ENCODE assay signal across 17 mouse cellular contexts in genomic region chr3:59097421-59097820, GRCm38 (mm10). TPM values are rescaled to one million over a fixed set of nuclear protein-coding genes. Genes with fewer than 3 reads are reported as not detected.
DNase-seq lines count a peak whose midpoint lies in the region; ATAC-seq lines count a peak whose summit lies in the region.
"Had no signal": no experiment of that assay in that cellular context is flagged by ENCODE, and none has a peak within 500 bp of the region (broad histone marks: within the 10 kb centered on the region; RNA-seq: fewer than 3 reads in every experiment).

No protein-coding gene starts in this region.

- H3K9ac ChIP-seq in heart, embryonic 13.5 days: no peak overlapping the region
- no peak overlapping the region for H3K9ac ChIP-seq in liver, embryonic 11.5 days (ENCODE audit: low read depth, low read length)
- H3K9ac ChIP-seq: embryonic facial prominence, embryonic 12.5 days; forebrain, embryonic 15.5 days; hindbrain, embryonic 14.5 days; midbrain, embryonic 13.5 days had no signal

- ATAC-seq in heart, embryonic 13.5 days (ENCODE audit: extremely low read depth, insufficient number of reproducible peaks, low FRiP score, low TSS enrichment): no peak
- ATAC-seq in liver, embryonic 11.5 days (replicated peaks; ENCODE audit: low FRiP score): 0 out of 2 replicates have a peak, but pooled peaks have one; percentile 34
- peak; percentile 25; the same call in 1 of the 2 replicates for ATAC-seq in megakaryocyte, adult 5-6 weeks (ENCODE audit: poor library complexity, severe bottlenecking)
- ATAC-seq: forebrain, embryonic 15.5 days; intestine, embryonic 16.5 days; midbrain, embryonic 13.5 days had no signal

- no peak overlapping the region for H3K4me3 ChIP-seq in heart, embryonic 13.5 days
- no peak overlapping the region for H3K4me3 ChIP-seq in liver, embryonic 11.5 days (ENCODE audit: low read depth, low read length)
- H3K4me3 ChIP-seq: embryonic facial prominence, embryonic 12.5 days; forebrain, embryonic 15.5 days; limb, embryonic 10.5 days; midbrain, embryonic 13.5 days had no signal

- H3K36me3 ChIP-seq in heart, embryonic 13.5 days: peaks cover 4% of the 10 kb centered on the region
- H3K36me3 ChIP-seq in liver, embryonic 11.5 days (ENCODE audit: control insufficient read depth, insufficient read depth, low read length): no peaks in the 10 kb centered on the region
- H3K36me3 ChIP-seq: embryonic facial prominence, embryonic 12.5 days; forebrain, embryonic 15.5 days; limb, embryonic 10.5 days; midbrain, embryonic 13.5 days had no signal

- H3K4me2 ChIP-seq in heart, embryonic 13.5 days: no peak overlapping the region
- no peak overlapping the region for H3K4me2 ChIP-seq in liver, embryonic 11.5 days
- H3K4me2 ChIP-seq: embryonic facial prominence, embryonic 12.5 days; forebrain, embryonic 15.5 days; hindbrain, embryonic 14.5 days; midbrain, embryonic 13.5 days had no signal

- no peaks in the 10 kb centered on the region for H3K9me3 ChIP-seq in heart, embryonic 13.5 days
- H3K9me3 ChIP-seq in liver, embryonic 11.5 days (ENCODE audit: control insufficient read depth, low read length): no peaks in the 10 kb centered on the region
- H3K9me3 ChIP-seq: embryonic facial prominence, embryonic 12.5 days; forebrain, embryonic 15.5 days; limb, embryonic 10.5 days; midbrain, embryonic 13.5 days had no signal

- 44% methylated on average over 6 of the region's 6 CpGs for WGBS in heart, embryonic 13.5 days
- WGBS in liver, embryonic 11.5 days: 65% methylated on average over 6 of the region's 6 CpGs

- 0 out of 2 replicates have a peak overlapping the region, but pooled peaks have one; percentile 24 for H3K27ac ChIP-seq in heart, embryonic 13.5 days (replicated peaks)
- H3K27ac ChIP-seq in liver, embryonic 11.5 days (ENCODE audit: low read depth, low read length): no peak overlapping the region
- H3K27ac ChIP-seq: embryonic facial prominence, embryonic 12.5 days; forebrain, embryonic 15.5 days; hindbrain, embryonic 14.5 days; limb, embryonic 10.5 days; macrophage; midbrain, embryonic 13.5 days had no signal

- H3K27me3 ChIP-seq in heart, embryonic 13.5 days (replicated peaks): no peaks in the 10 kb centered on the region
- no peaks in the 10 kb centered on the region for H3K27me3 ChIP-seq in liver, embryonic 11.5 days (replicated peaks; ENCODE audit: control insufficient read depth, insufficient read depth, low read length)
- H3K27me3 ChIP-seq: embryonic facial prominence, embryonic 12.5 days; forebrain, embryonic 15.5 days; midbrain, embryonic 13.5 days had no signal

- DNase-seq in heart, adult 18-20 months: no peak
- DNase-seq in Muller cell, postnatal 12 days (ENCODE audit: inconsistent ontology term): peak; percentile 57
- no peak for DNase-seq in liver, embryonic 11.5 days (ENCODE audit: low spot score)
- no peak for DNase-seq in spleen, postnatal 4 days (ENCODE audit: low spot score in 2 of 2)
- no peak for DNase-seq in testis, postnatal 14 days (ENCODE audit: low spot score)
- DNase-seq: cerebellum, adult 18-20 months; right cerebral cortex, adult 18-20 months; thymus, adult 2 months had no signal

- H3K4me1 ChIP-seq in heart, embryonic 13.5 days: peaks cover 15% of the 10 kb centered on the region
- peaks cover 3% of the 10 kb centered on the region; the same call in 1 of the 2 replicates for H3K4me1 ChIP-seq in liver, embryonic 11.5 days (replicated peaks; ENCODE audit: control insufficient read depth, insufficient read depth, low read length)
- H3K4me1 ChIP-seq: embryonic facial prominence, embryonic 12.5 days; forebrain, embryonic 15.5 days; limb, embryonic 10.5 days; midbrain, embryonic 13.5 days had no signal

RNA-seq across cellular contexts. Expression of gene Gpr171, which starts 4.2 kb away (rescaled TPM):
- polyA plus RNA-seq in heart, embryonic 13.5 days (2015; fragmentation: Nextera tagmentation; extraction: Ambion mirVana): 0.66 and 0.68 TPM in 2 replicates
- 1 to 10 TPM in 1 of 2 experiments, under 1 TPM in 1; 0.22 to 1.0 TPM for total RNA-seq in heart, adult 18-20 months (2021)
- 2.3 and 2.8 TPM in 2 replicates for polyA plus RNA-seq in liver, embryonic 11.5 days (2014; fragmentation: Nextera tagmentation; extraction: Ambion mirVana)
- 6.7 and 7.6 TPM in 2 replicates for total RNA-seq in megakaryocyte, adult 5-6 weeks (2015)
- 8.3 and 9.0 TPM in 2 replicates for total RNA-seq in megakaryocyte, adult 5-6 weeks (2017)

RNA-seq across cellular contexts. Expression of gene P2ry14, which starts 56.0 kb away (rescaled TPM):
- polyA plus RNA-seq in heart, embryonic 13.5 days (2015; fragmentation: Nextera tagmentation; extraction: Ambion mirVana): 1.7 and 2.3 TPM in 2 replicates
- 1 to 10 TPM; 4.1 to 4.7 TPM for total RNA-seq in heart, adult 18-20 months (2021)
- polyA plus RNA-seq in liver, embryonic 11.5 days (2014; fragmentation: Nextera tagmentation; extraction: Ambion mirVana): 2.8 and 3.6 TPM in 2 replicates
- 7.0 and 11.9 TPM in 2 replicates for total RNA-seq in megakaryocyte, adult 5-6 weeks (2015)
- 6.2 and 6.8 TPM in 2 replicates for total RNA-seq in megakaryocyte, adult 5-6 weeks (2017)
